Mouse (Mus musculus): Measurements from ENCODE around the gene Mapk1ip1l. TPM values are rescaled to one million over a fixed set of nuclear protein-coding genes. Genes with fewer than 3 reads are reported as not detected.
A peak's percentile ranks its signal among the peaks of the same experiment; 100 is the strongest.

The Mapk1ip1l gene
- polyA plus RNA-seq, 1 experiment = 42.8 TPM

- Histone ChIP-seq H3K4me3 (ENCODE audit: insufficient read depth, poor library complexity, severe bottlenecking) (no peak overlapping the region), H3K36me3 (ENCODE audit: control insufficient read depth, insufficient read depth) (no peaks in the 10 kb centered on the region), H3ac (ENCODE audit: control insufficient read depth, insufficient read length, low read depth) (no peak overlapping the region), H3K79me3 (ENCODE audit: low read depth) (no peaks in the 10 kb centered on the region), H3K27me3 (ENCODE audit: control insufficient read depth, insufficient read depth, insufficient read length) (no peaks in the 10 kb centered on the region), H3K79me2 (ENCODE audit: control insufficient read depth, insufficient read depth) (no peaks in the 10 kb centered on the region)
- no peak for TF ChIP-seq CTCF (IDR thresholded peaks at IDR 0.05; ENCODE audit: control insufficient read depth, insufficient read depth, insufficient read length)
- TF ChIP-seq MYOD1 (IDR thresholded peaks at IDR 0.05; ENCODE audit: control insufficient read depth, insufficient read length, low read depth) = no peak
- no peak for TF ChIP-seq FOSL1 (IDR thresholded peaks at IDR 0.05; ENCODE audit: insufficient read depth, low read length, poor library complexity, severe bottlenecking)
- no peak for TF ChIP-seq USF1 (IDR thresholded peaks at IDR 0.05; ENCODE audit: low read depth)
- TF ChIP-seq MYOG (IDR thresholded peaks at IDR 0.05; ENCODE audit: control insufficient read depth, extremely low read depth, insufficient read length) = no peak
- TF ChIP-seq MAX (IDR thresholded peaks at IDR 0.05) = no peak
- no peak for TF ChIP-seq CEBPB (IDR thresholded peaks at IDR 0.05; ENCODE audit: low read depth)
These were observed 37.2 kb downstream of the Mapk1ip1l start for GRCm38 (mm10) chr14:47335300-47335699.

- Histone ChIP-seq H3K79me3 (ENCODE audit: low read depth) (no peaks in the 10 kb centered on the region), H3K27me3 (ENCODE audit: control insufficient read depth, insufficient read depth, insufficient read length) (no peaks in the 10 kb centered on the region), H3K4me3 (ENCODE audit: insufficient read depth, poor library complexity, severe bottlenecking) (no peak overlapping the region), H3K79me2 (ENCODE audit: control insufficient read depth, insufficient read depth) (no peaks in the 10 kb centered on the region), H3K36me3 (ENCODE audit: control insufficient read depth, insufficient read depth) (no peaks in the 10 kb centered on the region), H3ac (ENCODE audit: control insufficient read depth, insufficient read length, low read depth) (no peak overlapping the region)
- no peak for TF ChIP-seq MAX (IDR thresholded peaks at IDR 0.05)
- TF ChIP-seq MYOD1 (IDR thresholded peaks at IDR 0.05; ENCODE audit: control insufficient read depth, insufficient read length, low read depth) = no peak
- TF ChIP-seq USF1 (IDR thresholded peaks at IDR 0.05; ENCODE audit: low read depth) = no peak
These were observed 42.3 kb downstream of the Mapk1ip1l start for GRCm38 (mm10) chr14:47340231-47340925.

- H3ac ChIP-seq (ENCODE audit: control insufficient read depth, insufficient read length, low read depth) = no peak overlapping the region
- no peaks in the 10 kb centered on the region for H3K27me3 ChIP-seq (ENCODE audit: control insufficient read depth, insufficient read depth, insufficient read length)
- TF ChIP-seq CEBPB (IDR thresholded peaks at IDR 0.05; ENCODE audit: low read depth) (no peak), CTCF (IDR thresholded peaks at IDR 0.05; ENCODE audit: control insufficient read depth, insufficient read depth, insufficient read length) (no peak), MYOD1 (IDR thresholded peaks at IDR 0.05; ENCODE audit: control insufficient read depth, insufficient read length, low read depth) (no peak), FOSL1 (IDR thresholded peaks at IDR 0.05; ENCODE audit: insufficient read depth, low read length, poor library complexity, severe bottlenecking) (no peak)
These were observed 43.8 kb downstream of the Mapk1ip1l start for GRCm38 (mm10) chr14:47341811-47342291.

GRCm38 (mm10) chr14:47346715-47347114, 48.6 kb downstream of the Mapk1ip1l start:
- no peaks in the 10 kb centered on the region for H3K27me3 ChIP-seq (ENCODE audit: control insufficient read depth, insufficient read depth, insufficient read length)
- no peak overlapping the region for H3ac ChIP-seq (ENCODE audit: control insufficient read depth, insufficient read length, low read depth)
- no peaks in the 10 kb centered on the region for H3K36me3 ChIP-seq (ENCODE audit: control insufficient read depth, insufficient read depth)
- no peaks in the 10 kb centered on the region for H3K79me3 ChIP-seq (ENCODE audit: low read depth)
- no peaks in the 10 kb centered on the region for H3K79me2 ChIP-seq (ENCODE audit: control insufficient read depth, insufficient read depth)
- H3K4me3 ChIP-seq (ENCODE audit: insufficient read depth, poor library complexity, severe bottlenecking) = no peak overlapping the region
- TF ChIP-seq MYOD1 (IDR thresholded peaks at IDR 0.05; ENCODE audit: control insufficient read depth, insufficient read length, low read depth) = no peak
- TF ChIP-seq MYOG (IDR thresholded peaks at IDR 0.05; ENCODE audit: control insufficient read depth, extremely low read depth, insufficient read length) = no peak
- no peak for TF ChIP-seq MAX (IDR thresholded peaks at IDR 0.05)
- TF ChIP-seq CEBPB (IDR thresholded peaks at IDR 0.05; ENCODE audit: low read depth) = no peak
- TF ChIP-seq USF1 (IDR thresholded peaks at IDR 0.05; ENCODE audit: low read depth) = no peak
- no peak for TF ChIP-seq CTCF (IDR thresholded peaks at IDR 0.05; ENCODE audit: control insufficient read depth, insufficient read depth, insufficient read length)
- TF ChIP-seq FOSL1 (IDR thresholded peaks at IDR 0.05; ENCODE audit: insufficient read depth, low read length, poor library complexity, severe bottlenecking) = no peak

More at GRCm38 (mm10) chr14:47341811-47342291, 43.8 kb downstream of the Mapk1ip1l start:
- Histone ChIP-seq H3K36me3 (ENCODE audit: control insufficient read depth, insufficient read depth) (no peaks in the 10 kb centered on the region), H3K79me2 (ENCODE audit: control insufficient read depth, insufficient read depth) (no peaks in the 10 kb centered on the region), H3K4me3 (ENCODE audit: insufficient read depth, poor library complexity, severe bottlenecking) (no peak overlapping the region), H3K79me3 (ENCODE audit: low read depth) (no peaks in the 10 kb centered on the region)

GRCm38 (mm10) chr14:47350974-47351373, 52.9 kb downstream of the Mapk1ip1l start:
- Histone ChIP-seq H3K79me2 (ENCODE audit: control insufficient read depth, insufficient read depth) (no peaks in the 10 kb centered on the region), H3K79me3 (ENCODE audit: low read depth) (no peaks in the 10 kb centered on the region), H3K36me3 (ENCODE audit: control insufficient read depth, insufficient read depth) (no peaks in the 10 kb centered on the region), H3K4me3 (ENCODE audit: insufficient read depth, poor library complexity, severe bottlenecking) (no peak overlapping the region), H3K27me3 (ENCODE audit: control insufficient read depth, insufficient read depth, insufficient read length) (no peaks in the 10 kb centered on the region), H3ac (ENCODE audit: control insufficient read depth, insufficient read length, low read depth) (no peak overlapping the region)
- TF ChIP-seq MYOG (IDR thresholded peaks at IDR 0.05; ENCODE audit: control insufficient read depth, extremely low read depth, insufficient read length) (no peak), CEBPB (IDR thresholded peaks at IDR 0.05; ENCODE audit: low read depth) (no peak), MYOD1 (IDR thresholded peaks at IDR 0.05; ENCODE audit: control insufficient read depth, insufficient read length, low read depth) (peak; percentile 31), FOSL1 (IDR thresholded peaks at IDR 0.05; ENCODE audit: insufficient read depth, low read length, poor library complexity, severe bottlenecking) (no peak), CTCF (IDR thresholded peaks at IDR 0.05; ENCODE audit: control insufficient read depth, insufficient read depth, insufficient read length) (no peak), USF1 (IDR thresholded peaks at IDR 0.05; ENCODE audit: low read depth) (no peak)

GRCm38 (mm10) chr14:47352272-47352671, 54.2 kb downstream of the Mapk1ip1l start:
- H3K79me3 ChIP-seq (ENCODE audit: low read depth) = no peaks in the 10 kb centered on the region
- H3K79me2 ChIP-seq (ENCODE audit: control insufficient read depth, insufficient read depth) = no peaks in the 10 kb centered on the region
- H3K4me3 ChIP-seq (ENCODE audit: insufficient read depth, poor library complexity, severe bottlenecking) = no peak overlapping the region
- TF ChIP-seq MYOG (IDR thresholded peaks at IDR 0.05; ENCODE audit: control insufficient read depth, extremely low read depth, insufficient read length) = no peak
- TF ChIP-seq MYOD1 (IDR thresholded peaks at IDR 0.05; ENCODE audit: control insufficient read depth, insufficient read length, low read depth) = peak; percentile 63
- no peak overlapping the region for H3ac ChIP-seq (ENCODE audit: control insufficient read depth, insufficient read length, low read depth)
- H3K36me3 ChIP-seq (ENCODE audit: control insufficient read depth, insufficient read depth) = no peaks in the 10 kb centered on the region
- H3K27me3 ChIP-seq (ENCODE audit: control insufficient read depth, insufficient read depth, insufficient read length) = no peaks in the 10 kb centered on the region

Measured in C2C12 (cell line).